Mouse (Mus musculus) midbrain, embryonic 13.5 days (tissue): Measurements from ENCODE around the gene Plcb2. TPM values are rescaled to one million over a fixed set of nuclear protein-coding genes. Genes with fewer than 3 reads are reported as not detected.

Experiments
- ATAC-seq: fragments of 200-750 bp; cut with Nextera tagmentation; 2 replicates; pipeline ENCODE4 v1.8.0; 2017; ENCODE audit warnings: mild to moderate bottlenecking, moderate TSS enrichment, moderate library complexity
- H3K27ac ChIP-seq: fragments of 300-500 bp; sonication (generic); 2 replicates; pipeline ENCODE4 v1.5.1; 2015; ENCODE audit warnings: inconsistent platforms, mild to moderate bottlenecking, moderate library complexity
- H3K27me3 ChIP-seq: fragments of 300-500 bp; sonication (generic); 2 replicates; pipeline ENCODE4 v1.6.1; 2015; ENCODE audit warnings: mild to moderate bottlenecking, inconsistent platforms
- H3K36me3 ChIP-seq: fragments of 300-500 bp; sonication (generic); 2 replicates; pipeline ENCODE4 v1.6.1; 2015; ENCODE audit warnings: mild to moderate bottlenecking, inconsistent platforms
- H3K4me1 ChIP-seq: fragments of 300-500 bp; sonication (generic); replicated peaks from 2 replicates; pipeline ENCODE4 v1.6.1; 2015; ENCODE audit warnings: inconsistent platforms
- H3K4me2 ChIP-seq: fragments of 300-500 bp; sonication (generic); replicated peaks from 2 replicates; pipeline ENCODE4 v1.6.1; 2015; ENCODE audit warnings: moderate library complexity, mild to moderate bottlenecking, inconsistent platforms
- H3K4me3 ChIP-seq: fragments of 300-500 bp; sonication (generic); replicated peaks from 2 replicates; pipeline ENCODE4 v1.5.1; 2015; ENCODE audit warnings: mild to moderate bottlenecking, inconsistent platforms
- H3K9ac ChIP-seq: fragments of 300-500 bp; sonication (generic); replicated peaks from 2 replicates; pipeline ENCODE4 v1.6.1; 2015; ENCODE audit warnings: mild to moderate bottlenecking, inconsistent platforms
- H3K9me3 ChIP-seq: fragments of 300-500 bp; sonication (generic); 2 replicates; pipeline ENCODE4 v1.6.1; 2016; ENCODE audit warnings: mild to moderate bottlenecking, inconsistent platforms
- WGBS: fragments of 180-500 bp; shearing (Covaris S2); methylation state at CpG from one replicate; pipeline ENCODE4 v1.1.7; 2015; 5-methylcytosine and 5-hydroxymethylcytosine counted together
- polyA plus RNA-seq: library from polyadenylated mRNA; unstranded; fragments of >200 nt; fragmentation: Nextera tagmentation; extraction: Ambion mirVana; gene quantifications from 2 replicates; pipeline ENCODE4 v1.2.1, GENCODE M21; 2015

Plcb2 gene
- polyA plus RNA-seq, 1 experiment from 2014 or later, result 0.11 TPM

- no peak overlapping the region for H3K9ac ChIP-seq
- peaks cover 39% of the 10 kb centered on the region for H3K27me3 ChIP-seq
- no peaks in the 10 kb centered on the region for H3K36me3 ChIP-seq
- H3K27ac ChIP-seq, result no peak overlapping the region
- H3K4me3 ChIP-seq, result no peak overlapping the region
- no peak overlapping the region for H3K4me2 ChIP-seq
- no peaks in the 10 kb centered on the region for H3K9me3 ChIP-seq
- ATAC-seq, result no peak
- H3K4me1 ChIP-seq, result peaks cover 11% of the 10 kb centered on the region; the same call in 1 of the 2 replicates
- 58% methylated on average over 4 of the region's 4 CpGs for WGBS
Observed at GRCm38 (mm10) chr2:118729194-118729593, 956 bp upstream of the Plcb2 start.

- Histone ChIP-seq H3K36me3 (no peaks in the 10 kb centered on the region), H3K4me1 (peaks cover 8% of the 10 kb centered on the region; the same call in 1 of the 2 replicates), H3K27ac (no peak overlapping the region), H3K4me2 (no peak overlapping the region), H3K4me3 (no peak overlapping the region), H3K27me3 (peaks cover 40% of the 10 kb centered on the region), H3K9ac (no peak overlapping the region), H3K9me3 (no peaks in the 10 kb centered on the region)
- no peak for ATAC-seq
- 33% methylated on average over 9 of the region's 9 CpGs for WGBS
Observed at GRCm38 (mm10) chr2:118727911-118728310, 327 bp downstream of the Plcb2 start.

- Histone ChIP-seq H3K27ac (no peak overlapping the region), H3K4me2 (no peak overlapping the region), H3K36me3 (no peaks in the 10 kb centered on the region), H3K27me3 (peaks cover 35% of the 10 kb centered on the region), H3K9me3 (no peaks in the 10 kb centered on the region), H3K9ac (no peak overlapping the region), H3K4me1 (peaks cover 8% of the 10 kb centered on the region; the same call in 1 of the 2 replicates), H3K4me3 (no peak overlapping the region)
- 84% methylated on average over 2 of the region's 2 CpGs for WGBS
- no peak for ATAC-seq
Observed at GRCm38 (mm10) chr2:118726873-118727272, 1.4 kb downstream of the Plcb2 start.

- no peak overlapping the region for H3K9ac ChIP-seq
Observed at GRCm38 (mm10) chr2:118725511-118725910, 2.7 kb downstream of the Plcb2 start.

GRCm38 (mm10) chr2:118723693-118724486 is 4.3 kb downstream of the Plcb2 start:
- H3K36me3 ChIP-seq, result no peaks in the 10 kb centered on the region
- H3K4me3 ChIP-seq, result no peak overlapping the region
- H3K27ac ChIP-seq, result no peak overlapping the region
- WGBS, result 84% methylated on average over 15 of the region's 15 CpGs
- H3K4me1 ChIP-seq, result peaks cover 8% of the 10 kb centered on the region; the same call in 1 of the 2 replicates
- H3K9ac ChIP-seq, result no peak overlapping the region
- no peak for ATAC-seq
- no peaks in the 10 kb centered on the region for H3K9me3 ChIP-seq
- no peak overlapping the region for H3K4me2 ChIP-seq
- peaks cover 18% of the 10 kb centered on the region for H3K27me3 ChIP-seq

More at GRCm38 (mm10) chr2:118725511-118725910, 2.7 kb downstream of the Plcb2 start:
- H3K36me3 ChIP-seq, result no peaks in the 10 kb centered on the region
- ATAC-seq, result no peak
- peaks cover 29% of the 10 kb centered on the region for H3K27me3 ChIP-seq
- no peak overlapping the region for H3K4me2 ChIP-seq
- H3K9me3 ChIP-seq, result no peaks in the 10 kb centered on the region
- no peak overlapping the region for H3K27ac ChIP-seq
- WGBS, result 85% methylated on average over 4 of the region's 4 CpGs
- H3K4me1 ChIP-seq, result peaks cover 8% of the 10 kb centered on the region; the same call in 1 of the 2 replicates
- H3K4me3 ChIP-seq, result no peak overlapping the region

GRCm38 (mm10) chr2:118716677-118717076 is 11.6 kb downstream of the Plcb2 start:
- no peak overlapping the region for H3K9ac ChIP-seq

GRCm38 (mm10) chr2:118714230-118714629 is 14.0 kb downstream of the Plcb2 start:
- Histone ChIP-seq H3K4me1 (peaks cover 24% of the 10 kb centered on the region), H3K4me2 (no peak overlapping the region), H3K36me3 (no peaks in the 10 kb centered on the region), H3K27ac (no peak overlapping the region), H3K9ac (no peak overlapping the region), H3K4me3 (no peak overlapping the region), H3K9me3 (no peaks in the 10 kb centered on the region), H3K27me3 (peaks cover 46% of the 10 kb centered on the region)
- peak; percentile 35; the same call in 1 of the 2 replicates for ATAC-seq
- 14% methylated on average over 4 of the region's 4 CpGs for WGBS

More at GRCm38 (mm10) chr2:118716677-118717076, 11.6 kb downstream of the Plcb2 start:
- Histone ChIP-seq H3K4me1 (peaks cover 13% of the 10 kb centered on the region), H3K36me3 (no peaks in the 10 kb centered on the region), H3K4me3 (no peak overlapping the region), H3K27ac (no peak overlapping the region), H3K27me3 (peaks cover 23% of the 10 kb centered on the region), H3K4me2 (no peak overlapping the region), H3K9me3 (no peaks in the 10 kb centered on the region)
- WGBS, result 88% methylated on average over 5 of the region's 5 CpGs
- no peak for ATAC-seq

GRCm38 (mm10) chr2:118713631-118714030 is 14.6 kb downstream of the Plcb2 start:
- Histone ChIP-seq H3K4me2 (no peak overlapping the region), H3K36me3 (no peaks in the 10 kb centered on the region), H3K9ac (no peak overlapping the region), H3K9me3 (no peaks in the 10 kb centered on the region), H3K27me3 (peaks cover 50% of the 10 kb centered on the region), H3K27ac (no peak overlapping the region), H3K4me3 (no peak overlapping the region), H3K4me1 (peaks cover 24% of the 10 kb centered on the region)
- WGBS, result 91% methylated on average over 6 of the region's 6 CpGs
- no peak for ATAC-seq

GRCm38 (mm10) chr2:118711038-118711494 is 17.2 kb downstream of the Plcb2 start:
- H3K9me3 ChIP-seq, result no peaks in the 10 kb centered on the region
- WGBS, result under 1% methylated on average over 36 of the region's 36 CpGs
- H3K4me3 ChIP-seq, result peak overlapping the region; percentile 46
- H3K4me2 ChIP-seq, result peak overlapping the region; percentile 82
- ATAC-seq, result peak; percentile 79
- peak overlapping the region; percentile 60 for H3K9ac ChIP-seq
- peaks cover 75% of the 10 kb centered on the region for H3K27me3 ChIP-seq
- no peaks in the 10 kb centered on the region for H3K36me3 ChIP-seq
- no peak overlapping the region for H3K27ac ChIP-seq
- H3K4me1 ChIP-seq, result peaks cover 33% of the 10 kb centered on the region

- H3K36me3 ChIP-seq, result no peaks in the 10 kb centered on the region
Observed at GRCm38 (mm10) chr2:118709655-118710221, 18.5 kb downstream of the Plcb2 start.

GRCm38 (mm10) chr2:118708472-118708871 is 19.8 kb downstream of the Plcb2 start:
- H3K27me3 ChIP-seq, result peaks cover 99% of the 10 kb centered on the region
- peaks cover 31% of the 10 kb centered on the region for H3K4me1 ChIP-seq
- ATAC-seq, result no peak
- no peak overlapping the region for H3K4me2 ChIP-seq
- no peak overlapping the region for H3K27ac ChIP-seq
- H3K36me3 ChIP-seq, result no peaks in the 10 kb centered on the region
- H3K4me3 ChIP-seq, result no peak overlapping the region
- no peaks in the 10 kb centered on the region for H3K9me3 ChIP-seq
- 78% methylated on average over 4 of the region's 4 CpGs for WGBS
- H3K9ac ChIP-seq, result no peak overlapping the region

More at GRCm38 (mm10) chr2:118709655-118710221, 18.5 kb downstream of the Plcb2 start:
- H3K27ac ChIP-seq, result no peak overlapping the region
- 38% methylated on average over 4 of the region's 4 CpGs for WGBS
- H3K4me2 ChIP-seq, result no peak overlapping the region
- H3K9ac ChIP-seq, result no peak overlapping the region
- no peak overlapping the region for H3K4me3 ChIP-seq
- ATAC-seq, result no peak
- H3K27me3 ChIP-seq, result peaks cover 89% of the 10 kb centered on the region
- no peaks in the 10 kb centered on the region for H3K9me3 ChIP-seq
- peaks cover 29% of the 10 kb centered on the region for H3K4me1 ChIP-seq

GRCm38 (mm10) chr2:118706436-118706835 is 21.8 kb downstream of the Plcb2 start:
- H3K9me3 ChIP-seq, result no peaks in the 10 kb centered on the region
- 0 out of 2 replicates have a peak overlapping the region, but pooled peaks have one; percentile 5 for H3K9ac ChIP-seq
- no peak overlapping the region for H3K4me3 ChIP-seq
- H3K36me3 ChIP-seq, result no peaks in the 10 kb centered on the region
- no peak overlapping the region for H3K27ac ChIP-seq
- no peak overlapping the region for H3K4me2 ChIP-seq
- 4% methylated on average over 6 of the region's 6 CpGs for WGBS
- peaks cover 43% of the 10 kb centered on the region for H3K4me1 ChIP-seq
- ATAC-seq, result no peak
- H3K27me3 ChIP-seq, result peaks cover 99% of the 10 kb centered on the region
